Mouse (Mus musculus) heart, postnatal 4 days (tissue): ENCODE results near the gene Myl7. TPM values are rescaled to one million over a fixed set of nuclear protein-coding genes. Genes with fewer than 3 reads are reported as not detected.
"Not testable (repeated sequence)": the region's sequence is repeated elsewhere in the genome, so short reads cannot be mapped to it uniquely, and the experiment has no call there.

ENCODE experiments used
- DNase-seq: peaks from one replicate; pipeline ENCODE4 v3.0.0; 2021
- total RNA-seq, 2 experiments: library from RNA; stranded (reverse); gene quantifications; 2 replicates each; pipeline ENCODE4 v1.2.3; 2021

Gene Myl7
- total RNA-seq: 1,000 to 10,000 TPM; 1,420 to 1,616 TPM

DNA sequence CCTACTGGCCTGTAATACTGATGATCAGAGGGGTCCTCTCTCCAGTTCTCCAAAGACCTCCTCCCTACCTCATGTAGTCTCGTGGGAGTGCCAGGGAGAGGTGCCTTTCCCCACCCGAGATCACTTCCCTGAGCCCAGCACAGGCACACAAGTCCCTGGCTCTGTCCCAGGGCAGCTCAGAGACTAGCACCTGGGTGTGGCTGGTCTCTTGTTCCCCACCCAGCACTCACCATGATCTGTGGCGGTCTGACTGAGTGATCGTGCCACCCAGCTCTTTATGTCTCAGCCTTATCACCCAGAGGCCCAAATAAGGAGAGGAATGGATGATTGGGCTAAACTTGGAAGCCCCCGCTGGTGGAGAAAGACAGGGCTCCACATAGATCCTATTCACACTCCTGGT lies at the start of gene Myl7:
Gene Myl7, minus strand, starts transcription at position 252 of the 400 bp plus-strand sequence.
- peak; percentile 38 for DNase-seq

DNA sequence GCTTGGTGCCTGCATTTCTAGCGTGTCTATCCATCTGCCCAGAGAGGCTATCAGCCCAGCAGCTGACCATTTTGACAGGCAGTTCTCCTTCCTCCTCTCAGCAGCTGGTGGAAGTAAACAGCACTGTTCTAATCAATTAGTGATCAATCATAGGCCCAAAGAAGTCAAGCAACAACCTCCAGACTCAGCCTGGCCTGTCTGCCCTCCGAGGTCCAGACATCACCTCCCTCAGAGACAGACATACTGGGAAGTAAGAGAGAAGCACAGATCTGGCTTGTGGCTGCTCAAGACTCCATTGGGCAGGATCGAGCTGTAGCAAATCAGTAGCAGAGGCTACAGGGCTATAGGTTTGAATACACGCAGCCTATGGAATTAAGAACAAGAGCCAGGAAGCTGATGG lies 49.2 kb upstream of the Myl7 start:
- DNase-seq: no peak

DNA sequence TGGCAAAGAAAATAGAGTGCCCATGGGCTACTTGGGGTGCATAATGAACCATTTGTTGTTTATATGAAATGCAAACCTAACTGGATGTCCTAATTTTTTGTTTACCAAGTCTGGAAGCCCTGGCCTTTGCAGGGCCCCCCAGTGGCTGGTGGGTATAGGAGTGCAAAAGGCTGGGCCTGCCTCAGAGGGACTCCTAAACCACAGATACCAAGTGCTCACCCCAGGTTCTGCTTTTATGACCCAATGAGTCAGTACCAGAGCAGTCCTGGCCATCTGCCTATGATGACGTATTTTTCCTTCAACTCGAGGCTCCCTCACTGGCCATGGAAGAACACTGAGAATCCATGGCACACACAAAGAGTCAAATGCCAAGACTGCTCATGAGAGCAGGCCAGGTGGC lies 46.5 kb upstream of the Myl7 start:
- DNase-seq: no peak

DNA sequence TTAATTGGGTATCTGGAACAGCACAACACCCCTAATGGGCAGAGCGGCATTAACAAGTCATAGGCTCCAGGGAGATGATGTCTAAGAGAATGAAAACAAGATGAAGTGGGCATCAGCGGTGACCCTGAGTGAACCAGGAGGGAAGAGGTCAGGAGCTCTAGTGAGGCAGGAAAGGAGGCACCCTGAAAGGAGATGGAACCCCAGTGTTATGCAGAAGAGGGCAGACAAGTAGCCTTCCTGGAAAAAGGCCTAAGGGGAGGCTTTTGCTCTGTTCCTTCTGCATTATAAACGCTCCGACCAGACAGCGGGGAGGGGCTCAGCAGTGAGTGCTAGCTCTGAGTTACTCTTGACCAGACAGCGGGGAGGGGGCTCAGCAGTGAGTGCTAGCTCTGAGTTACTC lies 44.4 kb upstream of the Myl7 start:
- DNase-seq: no peak

DNA sequence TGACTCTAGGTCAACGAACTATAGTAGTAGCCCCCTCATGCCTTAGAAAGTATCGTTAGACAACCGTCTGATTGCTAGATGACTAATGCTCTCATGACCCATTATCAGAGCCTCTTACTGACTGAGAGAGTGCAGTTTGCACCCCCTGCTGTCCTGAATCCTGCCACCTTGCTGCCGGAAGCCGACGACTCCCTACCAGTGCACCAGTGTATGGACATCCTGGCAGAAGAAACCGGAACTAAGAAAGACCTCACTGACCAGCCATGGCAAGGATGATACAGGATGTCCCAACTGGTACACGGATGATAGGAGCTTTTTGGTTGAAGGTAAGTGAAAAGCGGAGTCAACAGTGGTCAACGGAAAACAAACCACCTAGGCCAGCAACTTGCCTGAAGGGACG lies 35.9 kb upstream of the Myl7 start:
- not testable (repeated sequence) for DNase-seq

DNA sequence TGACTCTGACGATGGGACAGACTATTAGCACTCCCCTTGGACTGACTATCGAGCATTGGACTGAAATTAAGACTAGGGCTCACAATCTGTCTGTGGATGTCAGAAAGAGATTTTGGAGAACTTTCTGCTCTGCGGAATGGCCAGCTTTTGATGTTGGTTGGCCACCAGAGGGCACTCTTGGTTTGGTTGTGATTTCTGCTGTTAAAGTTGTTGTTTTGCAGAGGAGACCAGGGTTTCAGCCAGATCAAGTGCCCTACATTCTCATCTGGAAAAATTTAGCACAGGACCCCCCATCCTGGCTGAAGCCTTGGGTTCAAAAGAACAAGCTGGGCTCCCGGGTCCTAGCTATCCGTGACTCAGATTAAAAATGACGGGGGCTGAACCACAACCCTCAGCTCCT lies 33.4 kb upstream of the Myl7 start:
- DNase-seq: peak; percentile 26

DNA sequence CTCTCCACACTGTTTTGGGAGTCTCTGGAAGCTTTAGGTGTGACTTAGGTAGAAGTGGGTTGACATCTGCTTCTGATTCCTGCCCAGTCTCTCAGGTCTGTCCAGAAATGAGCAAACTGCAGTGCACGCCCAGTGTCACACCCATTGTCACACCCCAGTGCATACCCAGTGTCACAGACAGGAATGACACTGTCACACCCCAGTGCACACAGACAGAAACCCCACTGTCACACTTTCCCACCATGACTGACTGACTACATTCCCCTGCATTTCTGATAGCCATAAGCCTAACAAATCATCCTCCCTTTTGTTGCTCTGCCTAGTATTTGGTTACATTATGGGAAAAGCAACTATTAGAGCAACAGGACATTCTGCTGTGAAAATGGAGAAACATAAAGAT lies 32.0 kb upstream of the Myl7 start:
- DNase-seq: no peak

DNA sequence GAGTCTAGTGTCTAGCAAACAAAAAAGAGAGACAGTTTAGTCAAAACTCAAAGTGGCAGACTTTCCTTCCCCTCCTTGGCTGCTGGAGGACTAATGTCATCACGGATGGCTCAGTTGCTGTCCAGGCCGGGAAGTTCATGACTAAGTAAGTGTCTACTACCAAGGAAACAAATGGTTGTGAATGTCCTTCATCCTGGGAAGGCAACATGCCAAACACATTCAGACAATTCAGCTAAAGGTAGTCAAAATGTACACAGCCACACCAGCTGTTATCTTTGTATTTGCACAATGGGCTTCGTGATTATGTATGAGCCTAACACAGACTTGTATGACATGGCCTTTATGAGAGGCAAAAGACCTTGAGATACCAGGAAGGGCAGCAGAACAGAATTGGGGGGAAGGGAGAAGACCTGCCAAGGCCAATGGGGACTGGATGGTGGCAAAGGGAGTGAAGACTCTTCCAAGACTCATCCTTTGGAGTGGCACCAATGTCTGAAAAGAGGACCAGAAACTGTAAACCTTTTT lies 28.2 kb upstream of the Myl7 start:
- DNase-seq: no peak

DNA sequence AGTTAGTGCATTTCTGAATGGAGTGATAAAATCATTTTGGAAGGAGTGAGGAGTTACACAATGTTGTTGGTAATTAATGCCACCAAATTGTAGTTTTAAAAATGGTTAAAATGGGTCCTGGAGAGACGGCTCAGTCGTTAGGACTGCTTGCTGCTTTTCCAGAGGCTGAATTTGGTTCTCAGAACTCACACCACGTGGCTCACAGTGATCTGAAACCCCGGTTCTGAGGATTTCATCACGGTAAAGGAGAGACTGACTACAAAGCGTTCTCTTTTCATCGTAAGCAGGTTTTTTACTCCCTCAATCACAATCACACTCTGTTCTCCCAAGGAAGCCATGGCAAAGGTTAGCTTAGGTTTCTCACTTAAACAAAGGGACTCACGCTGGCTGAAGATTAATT lies 26.1 kb upstream of the Myl7 start:
- DNase-seq: no peak

DNA sequence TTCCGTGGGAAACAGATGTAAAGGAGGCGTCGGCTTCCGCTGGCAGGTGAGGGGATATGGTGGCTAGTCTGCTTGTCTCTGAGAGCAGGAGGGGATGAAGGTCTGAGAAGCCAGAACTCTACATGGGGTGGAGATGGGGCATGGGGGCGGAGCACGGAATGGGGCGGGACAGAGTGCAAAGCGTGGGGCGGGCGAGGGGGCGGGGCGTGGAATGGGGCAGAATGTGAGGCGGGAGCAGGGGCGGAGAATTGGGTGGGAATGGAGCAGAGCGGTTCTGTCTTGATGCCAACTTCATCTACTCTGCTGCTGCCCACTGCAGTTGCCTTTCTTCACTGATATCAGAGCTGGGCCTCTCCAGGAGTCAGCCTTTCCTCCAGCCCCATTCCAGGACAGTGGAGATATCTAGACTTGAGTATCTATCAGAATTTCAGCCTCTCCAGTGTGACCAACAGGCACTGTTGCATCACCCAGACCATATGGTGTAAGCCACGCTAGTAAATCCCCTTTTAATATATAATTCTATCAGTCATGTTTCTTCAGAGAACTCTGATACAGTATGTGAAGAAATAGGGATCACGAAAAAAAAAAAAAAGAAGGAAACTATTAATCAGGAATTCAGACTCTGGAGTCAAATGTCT lies 21.9 kb upstream of the Myl7 start:
- DNase-seq: no peak

DNA sequence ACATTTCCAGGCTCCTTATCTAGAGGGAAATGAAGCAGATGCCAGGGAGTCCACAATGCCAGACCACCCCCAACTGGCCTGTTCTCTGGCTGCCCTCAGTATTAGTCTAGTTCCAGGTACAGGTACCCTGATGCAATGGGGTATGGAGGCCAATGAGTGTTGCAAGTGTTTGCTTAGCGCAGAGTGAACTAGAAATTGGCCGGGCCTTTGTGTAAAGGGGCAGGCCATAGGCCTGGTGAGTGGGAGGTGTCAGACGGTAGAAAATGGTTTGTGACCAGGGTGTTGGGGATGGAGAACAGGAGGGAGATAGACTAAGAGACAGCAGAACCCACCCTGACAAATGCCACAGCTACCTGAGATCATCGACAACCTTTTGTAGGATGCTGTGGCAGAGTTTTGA lies 21.0 kb upstream of the Myl7 start:
- no peak for DNase-seq

DNA sequence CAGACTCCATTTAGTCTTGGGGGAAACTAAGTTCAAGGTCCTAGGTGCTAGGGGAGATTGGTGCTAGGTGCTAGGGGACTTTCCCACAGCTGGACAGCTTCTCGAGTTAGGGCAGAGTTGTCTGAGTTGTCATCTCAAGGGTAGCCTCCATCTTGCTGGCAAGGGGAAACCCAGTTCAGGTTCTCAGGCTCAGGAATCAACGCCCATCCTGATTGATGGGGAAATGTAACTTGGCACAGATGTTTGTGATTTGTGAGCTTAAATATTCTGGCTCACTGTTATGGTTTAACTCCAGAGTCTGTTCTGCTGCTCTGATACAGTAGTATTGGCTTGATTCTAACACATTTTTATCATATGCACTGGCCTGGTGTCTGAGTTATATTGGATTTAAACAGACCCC lies 19.5 kb upstream of the Myl7 start:
- DNase-seq: no peak

DNA sequence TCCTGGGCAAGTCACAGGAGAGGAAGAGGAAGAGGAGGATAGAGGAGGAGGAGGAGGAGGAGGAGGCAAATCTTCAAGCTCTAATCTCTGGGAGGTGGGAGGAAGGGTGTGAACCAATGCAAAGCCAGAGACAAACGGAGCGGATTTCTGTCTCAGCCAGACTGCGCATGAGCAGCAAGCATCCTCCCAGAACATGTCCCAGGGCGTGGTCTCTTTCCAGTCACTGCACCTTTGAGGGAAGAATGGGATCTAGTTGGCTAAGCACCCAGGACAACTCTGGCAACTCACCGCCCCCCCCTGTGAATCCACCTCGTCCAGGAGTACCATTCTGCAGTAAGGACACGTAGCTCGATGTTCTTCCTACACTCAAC lies 17.6 kb upstream of the Myl7 start:
- peak; percentile 25 for DNase-seq

DNA sequence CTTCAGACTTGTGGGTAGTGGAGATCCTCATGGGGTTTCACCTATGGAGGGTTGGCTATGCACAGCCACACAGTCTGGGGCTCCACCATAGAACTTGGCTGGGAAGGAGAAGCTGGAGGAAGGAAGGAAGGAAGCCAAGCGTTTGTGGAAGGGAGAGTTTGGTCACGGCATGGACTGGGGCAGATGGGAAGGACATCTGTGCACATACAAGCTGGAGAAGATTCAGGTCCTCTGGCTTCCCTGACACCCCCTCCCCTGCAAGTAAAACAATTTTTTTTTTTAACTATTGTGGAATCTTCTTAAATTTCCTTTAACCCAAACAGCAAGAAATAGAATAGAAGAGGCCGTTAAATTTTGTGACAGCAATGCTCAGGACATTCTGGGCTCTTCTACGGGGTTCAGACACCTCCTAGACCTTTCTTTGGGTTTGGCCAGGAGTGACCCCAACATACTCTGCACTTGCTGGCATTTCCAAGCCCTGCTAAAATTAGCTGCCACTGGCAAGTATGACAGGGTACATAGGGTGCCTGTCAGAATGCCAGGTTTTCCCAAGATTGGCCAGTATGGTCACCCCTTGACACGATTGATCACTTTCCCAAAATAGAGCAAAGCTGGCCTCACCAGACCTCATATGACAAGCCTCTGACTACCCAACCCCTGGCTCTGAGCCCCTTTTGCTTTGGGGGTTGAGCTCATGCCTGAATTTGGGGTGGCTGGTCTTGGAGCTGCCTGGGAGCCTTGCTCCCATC lies 17.0 kb upstream of the Myl7 start:
- DNase-seq: peak; percentile 70

DNA sequence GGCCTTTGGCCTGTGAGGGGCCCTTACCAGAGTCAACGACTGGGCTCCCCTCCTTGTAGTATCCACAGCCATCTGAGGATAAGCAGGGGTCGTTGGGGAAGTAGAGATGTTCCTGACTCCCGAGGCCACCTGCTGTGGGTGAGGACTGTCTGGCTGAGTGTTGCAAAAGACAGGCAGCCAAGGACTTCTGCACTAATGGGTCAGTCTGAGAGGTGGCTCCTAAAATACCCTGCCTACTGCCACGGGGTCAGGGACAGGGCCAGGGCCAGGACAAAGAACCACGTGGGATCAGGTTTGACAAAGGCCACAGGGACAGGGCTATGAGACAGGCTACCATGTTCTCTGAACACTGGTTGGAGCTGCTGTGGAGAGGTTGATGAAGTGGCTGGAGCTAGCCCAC lies 16.4 kb upstream of the Myl7 start:
- no peak for DNase-seq

DNA sequence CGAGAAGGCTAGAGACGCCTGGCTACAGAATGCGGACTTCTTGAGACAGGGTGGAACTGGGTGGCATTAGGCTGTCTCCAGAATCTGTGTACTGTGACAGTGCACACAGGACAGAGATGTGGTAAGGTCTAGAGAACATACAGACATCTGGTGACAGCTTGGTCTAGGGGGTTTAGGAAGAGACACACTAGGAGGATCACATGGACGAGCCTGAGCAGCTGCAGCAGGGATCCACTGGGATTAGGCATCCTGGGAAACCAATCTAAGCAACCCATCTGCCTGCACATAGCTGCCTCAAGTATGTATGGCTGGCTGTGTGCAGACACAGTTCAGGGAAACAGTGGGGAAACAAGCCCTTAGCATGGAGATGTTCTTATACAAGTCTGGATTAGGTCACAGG lies 15.4 kb upstream of the Myl7 start:
- no peak for DNase-seq

DNA sequence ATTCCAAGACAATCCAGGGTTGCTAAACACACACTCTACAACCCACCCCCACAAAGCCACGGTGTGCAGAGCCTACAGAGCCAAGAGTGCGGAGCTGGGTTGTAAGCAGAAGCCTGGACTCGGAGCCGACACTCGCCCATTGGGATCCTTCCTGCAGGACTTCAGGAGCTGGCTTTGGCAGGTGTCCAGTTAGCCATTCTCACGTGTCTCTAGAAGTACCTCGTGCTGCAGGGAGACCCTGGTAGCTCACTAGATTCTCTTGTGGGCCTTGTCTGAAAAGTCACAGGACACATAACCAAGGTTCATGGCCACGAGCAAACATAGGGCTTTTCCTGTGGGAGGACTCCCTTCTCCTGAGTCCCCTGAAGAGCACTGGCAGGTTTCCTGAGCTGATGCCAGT lies 14.7 kb upstream of the Myl7 start:
- DNase-seq: peak; percentile 43

DNA sequence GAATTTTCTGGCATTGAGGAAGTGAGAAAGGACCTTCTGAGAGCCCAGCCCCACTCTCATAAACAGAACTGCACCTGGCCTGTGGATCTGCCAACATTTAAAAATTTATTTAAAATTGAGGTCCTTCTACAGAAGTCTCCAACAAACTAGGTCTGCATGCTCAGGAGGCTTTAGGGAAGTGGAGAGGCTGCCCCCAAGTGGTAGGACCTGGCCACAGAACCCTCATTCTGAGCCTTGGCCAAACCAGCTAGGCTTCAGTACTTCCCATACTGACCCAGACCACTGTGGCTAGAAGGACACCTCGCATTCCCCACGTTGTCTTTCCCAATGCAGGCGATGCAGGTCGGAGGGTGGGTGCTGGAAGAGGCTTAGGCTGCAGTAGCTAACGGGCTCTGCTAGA lies 14.1 kb upstream of the Myl7 start:
- peak; percentile 79 for DNase-seq

DNA sequence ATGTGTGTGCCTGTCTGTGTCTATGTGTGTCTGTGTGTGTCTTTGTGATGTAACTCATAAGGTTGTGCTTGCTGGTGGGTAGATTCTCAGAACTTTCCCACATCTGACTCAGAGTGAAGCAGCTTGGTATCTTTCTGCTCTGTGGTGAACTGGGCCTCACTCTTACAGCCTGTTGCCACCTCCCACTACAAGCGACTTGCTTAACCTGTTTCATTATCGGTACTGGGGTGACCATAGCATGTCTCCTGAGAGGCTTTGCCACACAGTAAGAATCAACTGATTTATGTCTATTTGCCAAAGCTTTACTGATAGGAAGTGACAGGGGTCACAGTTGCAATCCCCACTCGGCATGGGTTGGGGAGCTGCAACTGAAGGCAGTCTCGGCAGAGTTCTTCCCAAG lies 10.1 kb upstream of the Myl7 start:
- no peak for DNase-seq

DNA sequence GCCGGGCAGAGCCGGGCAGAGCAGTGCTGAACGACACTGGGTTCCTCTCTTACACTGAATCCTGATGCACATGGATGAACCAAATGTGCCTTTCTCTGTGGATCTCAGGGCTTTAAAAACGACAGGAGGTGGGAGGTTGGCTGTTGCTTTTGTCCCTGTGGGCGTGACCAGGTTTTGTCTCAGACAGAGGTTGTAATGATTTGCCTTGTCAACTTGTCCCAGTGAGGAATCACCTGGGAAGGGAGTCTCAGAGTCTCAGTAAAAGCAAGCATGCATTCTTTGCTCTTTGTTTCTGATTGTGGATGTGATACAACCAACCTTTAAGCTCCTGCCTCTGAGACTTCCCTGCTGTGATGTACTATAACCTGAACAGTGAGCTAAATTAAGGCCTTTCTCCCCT lies 8.5 kb upstream of the Myl7 start:
- no peak for DNase-seq

DNA sequence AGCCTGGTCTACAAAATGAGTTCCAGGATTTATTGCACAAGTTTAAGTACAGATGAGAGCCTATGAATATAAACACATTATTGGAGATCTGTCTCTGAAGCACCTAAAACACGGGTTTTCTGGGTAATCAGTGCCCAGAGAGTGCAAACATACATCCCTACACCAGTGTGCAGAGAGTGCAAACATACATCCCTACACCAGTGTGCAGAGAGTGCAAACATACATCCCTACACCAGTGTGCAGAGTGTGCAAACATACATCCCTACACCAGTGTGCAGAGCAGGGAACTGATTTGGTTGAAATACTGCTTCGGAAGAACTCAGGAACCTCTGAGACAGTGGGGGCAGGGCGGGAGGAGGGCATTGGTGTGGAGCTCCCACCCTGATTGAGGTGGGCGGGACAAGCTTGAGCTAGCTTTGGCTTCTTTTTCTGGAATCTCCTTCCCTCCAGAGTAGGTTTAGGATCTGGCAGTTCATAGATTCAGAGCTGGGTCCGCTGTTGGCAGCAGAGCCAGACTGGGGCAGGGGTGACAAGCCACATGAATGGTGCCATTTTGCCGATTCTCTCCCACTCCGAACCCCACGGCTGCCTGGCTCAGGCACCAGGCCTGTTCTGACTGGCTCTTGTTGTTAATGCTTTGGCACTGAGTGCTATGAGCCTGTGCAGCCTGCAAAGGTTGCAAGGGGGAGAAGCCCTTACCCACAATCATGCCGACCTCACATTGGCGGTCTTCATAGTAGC lies 7.4 kb upstream of the Myl7 start:
- DNase-seq: no peak

DNA sequence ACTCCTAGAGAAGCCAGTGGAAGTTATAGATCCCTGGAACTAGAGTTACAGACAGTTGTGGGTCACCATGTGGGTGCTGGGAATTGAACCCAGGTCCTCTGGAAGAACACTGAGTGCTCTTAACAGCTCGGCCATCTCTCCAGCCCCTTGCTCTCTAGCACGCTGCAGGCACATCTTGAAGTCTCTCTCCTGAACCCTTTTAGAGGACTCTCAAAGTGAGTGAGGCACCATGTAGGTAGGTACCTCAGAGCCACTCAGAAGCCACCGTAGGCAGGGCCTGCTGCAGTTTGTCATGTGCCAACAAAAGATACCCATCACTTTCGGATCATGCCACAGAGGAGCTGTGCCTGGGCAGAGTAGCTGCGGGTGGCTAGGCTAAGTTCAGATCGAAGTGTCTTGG lies 6.3 kb upstream of the Myl7 start:
- no peak for DNase-seq

DNA sequence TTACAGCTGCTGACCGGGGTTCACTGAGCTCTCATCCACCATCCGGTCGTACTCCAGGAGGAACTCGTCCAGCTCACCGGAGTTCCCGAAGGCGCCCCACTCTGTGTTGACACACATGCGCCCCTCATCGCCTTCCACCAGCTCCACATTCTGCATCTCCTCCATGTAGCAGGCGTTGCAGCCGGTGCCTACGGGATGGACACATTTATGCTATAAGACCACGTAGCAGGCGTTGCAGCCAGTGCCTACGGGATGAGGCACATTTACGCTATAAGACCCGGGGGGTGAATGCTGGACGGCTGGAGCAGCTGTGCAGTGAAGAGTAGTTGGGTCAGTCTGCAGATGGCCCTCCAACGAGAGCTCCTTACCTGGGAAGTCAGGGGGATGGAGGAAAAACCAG lies 5.8 kb upstream of the Myl7 start:
- DNase-seq: no peak

DNA sequence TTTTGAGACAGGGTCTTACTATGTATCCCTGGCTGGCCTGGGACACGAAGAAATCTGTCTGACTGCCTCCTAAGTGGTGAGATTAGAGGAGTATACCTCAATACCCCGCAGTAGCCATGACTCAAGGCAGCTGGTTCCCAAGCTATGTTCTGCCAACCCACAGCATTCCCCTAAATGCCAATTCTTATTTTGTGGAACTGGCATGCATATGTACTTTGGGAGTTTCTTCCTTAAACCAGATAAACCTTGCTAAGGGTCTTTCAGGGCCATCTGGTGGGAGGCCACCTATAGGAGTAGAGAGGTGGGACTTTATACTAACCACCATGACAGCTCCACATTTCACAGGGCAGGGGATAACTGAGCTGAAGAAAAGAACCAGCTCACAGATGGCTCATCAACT lies 5.3 kb upstream of the Myl7 start:
- no peak for DNase-seq
